Mouse (Mus musculus): Measurements from ENCODE around the gene Mctp1. TPM values are rescaled to one million over a fixed set of nuclear protein-coding genes. Genes with fewer than 3 reads are reported as not detected.
"Not testable (repeated sequence)": the region's sequence is repeated elsewhere in the genome, so short reads cannot be mapped to it uniquely, and the experiment has no call there.

Mctp1 gene
- polyA plus RNA-seq, 1 experiment from 2014 or later: 1.1 TPM

DNA sequence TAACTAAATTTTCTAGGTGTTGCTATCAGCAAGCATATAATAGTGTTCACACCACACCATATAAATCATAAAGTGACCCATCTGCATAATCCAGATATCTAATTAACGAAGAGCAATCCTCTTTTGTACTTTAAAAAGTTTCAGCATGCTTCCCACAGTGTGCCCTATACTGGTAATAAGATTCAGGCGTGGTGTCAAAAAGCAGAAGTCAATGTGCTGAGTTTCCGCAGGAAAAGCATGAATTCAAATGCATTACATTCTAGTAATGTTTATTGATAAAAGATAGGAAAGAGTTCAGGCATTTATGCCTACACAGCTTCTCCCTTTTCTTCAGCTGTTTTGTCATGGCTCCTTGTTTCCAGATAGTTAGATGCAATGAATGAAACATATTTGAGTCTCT lies 544.8 kb downstream of the Mctp1 start:
- Histone ChIP-seq H3K27ac (replicated peaks) (no peak overlapping the region), H3K36me3 (no peaks in the 10 kb centered on the region), H3K9ac (no peak overlapping the region), H3K4me1 (replicated peaks) (no peaks in the 10 kb centered on the region), H3K27me3 (no peaks in the 10 kb centered on the region), H3K4me3 (no peak overlapping the region), H3K9me3 (no peaks in the 10 kb centered on the region), H3K4me2 (no peak overlapping the region)
- ATAC-seq (ENCODE audit: low read depth): no peak
- WGBS: 90% methylated on average over 3 of the region's 3 CpGs

DNA sequence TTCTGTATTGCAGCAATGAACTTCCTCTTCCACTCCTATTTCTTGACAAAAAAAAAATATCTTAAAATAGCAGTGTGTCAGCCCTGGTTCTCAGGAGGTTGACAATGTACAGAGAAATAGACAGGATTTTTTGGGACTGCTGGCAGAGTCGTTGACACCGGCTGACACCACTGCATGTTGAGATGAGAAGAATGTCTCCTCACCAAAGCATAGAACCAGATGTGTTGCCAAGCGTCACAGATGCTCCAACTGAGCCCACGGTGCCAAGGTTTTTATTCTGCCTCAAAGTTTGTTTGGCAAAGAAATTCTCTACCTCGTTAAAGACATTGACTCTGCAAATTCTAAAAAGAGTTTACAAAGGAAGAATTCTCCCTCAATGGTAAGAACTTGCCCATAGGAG lies 548.6 kb downstream of the Mctp1 start:
- no peak overlapping the region for H3K4me2 ChIP-seq
- no peaks in the 10 kb centered on the region for H3K4me1 ChIP-seq (replicated peaks)
- H3K27me3 ChIP-seq: no peaks in the 10 kb centered on the region
- H3K9me3 ChIP-seq: no peaks in the 10 kb centered on the region
- ATAC-seq (ENCODE audit: low read depth): no peak
- no peak overlapping the region for H3K27ac ChIP-seq (replicated peaks)
- 73% methylated on average over 5 of the region's 5 CpGs for WGBS
- H3K4me3 ChIP-seq: no peak overlapping the region
- H3K36me3 ChIP-seq: no peaks in the 10 kb centered on the region
- H3K9ac ChIP-seq: no peak overlapping the region

DNA sequence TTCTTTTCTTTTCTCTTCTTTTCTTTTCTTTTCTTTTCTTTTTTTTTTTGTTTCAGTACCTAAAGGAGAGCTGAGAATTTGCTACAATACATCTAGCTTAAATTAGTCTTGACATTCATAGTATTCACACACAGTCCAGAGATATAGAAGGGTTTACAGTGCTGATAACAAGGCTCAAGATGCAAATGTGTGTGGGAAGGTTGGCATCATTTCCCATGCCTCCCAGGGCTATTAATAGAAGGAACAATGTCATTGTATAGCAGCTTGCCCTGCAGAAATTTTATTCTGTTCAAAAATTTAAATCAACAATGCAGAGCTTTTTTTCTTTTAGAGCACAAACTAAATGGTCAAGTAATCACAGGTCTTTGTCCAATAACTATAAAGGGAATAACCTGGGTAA lies 564.9 kb downstream of the Mctp1 start:
- Histone ChIP-seq H3K4me3 (no peak overlapping the region), H3K4me2 (no peak overlapping the region), H3K36me3 (no peaks in the 10 kb centered on the region), H3K9ac (no peak overlapping the region), H3K27ac (replicated peaks) (no peak overlapping the region), H3K27me3 (no peaks in the 10 kb centered on the region), H3K9me3 (no peaks in the 10 kb centered on the region), H3K4me1 (replicated peaks) (no peaks in the 10 kb centered on the region)
- ATAC-seq (ENCODE audit: low read depth): no peak

DNA sequence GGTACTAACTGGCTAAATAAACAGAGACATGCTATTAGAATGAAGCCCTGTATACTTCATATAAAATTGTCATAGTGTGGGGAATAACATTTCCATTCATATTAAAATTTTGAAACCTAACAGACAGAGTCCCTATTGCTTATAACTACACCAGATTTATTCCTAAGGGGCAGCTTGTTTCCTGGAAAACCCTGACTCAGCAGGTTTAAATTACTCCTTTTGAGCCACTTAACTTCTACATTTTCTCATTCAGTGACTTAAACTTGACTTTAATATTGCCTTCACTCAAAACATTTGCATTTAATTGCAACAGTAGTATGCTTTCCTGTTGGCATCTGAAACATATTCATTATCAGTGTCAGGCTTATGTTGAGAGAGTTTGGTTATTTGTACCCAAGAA lies 583.3 kb downstream of the Mctp1 start:
- Histone ChIP-seq H3K36me3 (no peaks in the 10 kb centered on the region), H3K9ac (no peak overlapping the region), H3K4me2 (no peak overlapping the region), H3K27me3 (no peaks in the 10 kb centered on the region), H3K27ac (replicated peaks) (no peak overlapping the region), H3K4me3 (no peak overlapping the region), H3K9me3 (no peaks in the 10 kb centered on the region), H3K4me1 (replicated peaks) (no peaks in the 10 kb centered on the region)
- no peak for ATAC-seq (ENCODE audit: low read depth)

DNA sequence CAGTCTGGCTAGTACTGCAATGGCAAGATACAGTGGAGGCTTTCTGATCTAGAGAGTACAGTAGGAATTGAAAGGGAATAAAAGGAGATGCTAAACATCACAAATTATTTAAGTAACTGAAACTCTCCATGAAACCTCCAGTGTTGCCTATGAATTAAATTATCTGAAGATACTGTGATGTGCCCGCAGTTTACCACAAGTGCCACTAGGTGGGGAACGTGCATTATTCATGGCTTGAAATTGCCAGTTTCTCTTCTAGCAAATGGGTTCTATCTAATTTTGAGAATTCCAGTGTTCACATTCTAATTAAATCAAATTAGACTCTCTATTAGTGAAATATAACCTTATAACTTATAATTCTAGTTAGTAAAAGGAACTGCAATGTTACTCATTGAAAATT lies 585.1 kb downstream of the Mctp1 start:
- no peak overlapping the region for H3K4me3 ChIP-seq
- no peaks in the 10 kb centered on the region for H3K36me3 ChIP-seq
- no peak overlapping the region for H3K27ac ChIP-seq (replicated peaks)
- H3K27me3 ChIP-seq: no peaks in the 10 kb centered on the region
- no peak overlapping the region for H3K9ac ChIP-seq
- no peak overlapping the region for H3K4me2 ChIP-seq
- 2% methylated on average over 2 of the region's 2 CpGs for WGBS
- H3K4me1 ChIP-seq (replicated peaks): no peaks in the 10 kb centered on the region
- no peaks in the 10 kb centered on the region for H3K9me3 ChIP-seq
- 0 out of 2 replicates have a peak, but pooled peaks have one; percentile 56 for ATAC-seq (ENCODE audit: low read depth)

DNA sequence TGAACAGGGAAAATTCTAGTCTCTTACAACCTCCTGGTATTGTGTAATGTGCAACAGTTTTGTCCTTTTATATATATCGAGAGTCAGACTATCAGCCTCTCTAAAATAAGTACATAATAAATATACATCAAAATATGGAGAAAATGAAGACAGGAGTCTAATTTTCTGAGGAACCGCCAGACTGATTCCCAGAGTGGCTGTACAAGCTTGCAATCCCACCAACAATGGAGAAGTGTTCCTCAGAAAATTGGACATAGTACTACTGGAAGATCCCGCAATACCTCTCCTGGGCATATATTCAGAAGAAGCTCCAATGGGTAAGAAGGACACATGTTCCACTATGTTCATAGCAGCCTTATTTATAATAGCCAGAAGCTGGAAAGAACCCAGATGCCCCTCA lies 586.7 kb downstream of the Mctp1 start:
- H3K27ac ChIP-seq (replicated peaks); H3K4me3 ChIP-seq; H3K4me1 ChIP-seq (replicated peaks); H3K4me2 ChIP-seq; H3K36me3 ChIP-seq; H3K27me3 ChIP-seq; H3K9me3 ChIP-seq; ATAC-seq (ENCODE audit: low read depth); H3K9ac ChIP-seq: not testable (repeated sequence)
- WGBS: 92% methylated on average over 3 of the region's 3 CpGs

DNA sequence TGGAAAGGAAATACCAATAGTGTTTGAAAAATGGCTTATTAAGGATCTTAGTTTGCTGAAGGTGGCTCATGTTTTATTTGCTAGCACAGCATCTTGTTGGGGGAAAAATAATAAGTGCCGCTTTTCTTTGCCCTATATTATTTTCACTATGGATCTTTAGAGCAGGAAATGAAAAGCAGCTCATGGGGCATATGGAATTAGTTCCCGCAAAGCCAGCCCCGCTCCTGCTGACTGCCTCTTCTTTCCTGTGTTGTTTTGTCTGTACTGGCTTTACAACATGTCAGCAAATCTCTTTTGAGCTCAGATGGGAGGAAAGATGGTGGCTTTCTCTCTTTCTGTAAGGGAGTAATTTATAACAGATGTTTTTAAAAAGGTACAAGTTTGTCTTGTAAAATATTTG lies 618.3 kb downstream of the Mctp1 start:
- H3K4me1 ChIP-seq (replicated peaks): no peaks in the 10 kb centered on the region
- no peak overlapping the region for H3K4me2 ChIP-seq
- H3K27ac ChIP-seq (replicated peaks): no peak overlapping the region
- no peak overlapping the region for H3K4me3 ChIP-seq
- no peaks in the 10 kb centered on the region for H3K9me3 ChIP-seq
- H3K36me3 ChIP-seq: no peaks in the 10 kb centered on the region
- H3K27me3 ChIP-seq: no peaks in the 10 kb centered on the region
- no peak overlapping the region for H3K9ac ChIP-seq
- ATAC-seq (ENCODE audit: low read depth): no peak
- WGBS: 70% methylated on average over 3 of the region's 3 CpGs

DNA sequence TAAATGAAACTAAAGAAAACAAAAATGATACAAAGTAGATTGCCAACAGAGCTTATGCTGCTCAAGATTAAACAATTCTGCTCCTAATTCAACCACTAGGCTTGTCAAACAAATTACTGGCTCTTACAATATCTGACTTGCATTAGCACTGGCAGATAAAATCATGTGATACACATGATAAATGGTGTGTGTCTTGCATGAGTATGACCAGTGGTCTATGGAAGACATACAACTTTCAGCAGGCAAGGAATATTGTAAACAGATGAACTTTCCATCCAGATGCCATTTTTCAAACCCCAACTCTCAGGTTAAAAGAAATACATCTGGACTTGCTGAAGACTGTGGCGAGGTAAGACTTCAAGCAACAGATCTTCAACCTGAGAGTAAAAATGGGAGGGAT lies 619.3 kb downstream of the Mctp1 start:
- no peak overlapping the region for H3K27ac ChIP-seq (replicated peaks)
- no peak overlapping the region for H3K9ac ChIP-seq
- H3K4me2 ChIP-seq: no peak overlapping the region
- no peaks in the 10 kb centered on the region for H3K4me1 ChIP-seq (replicated peaks)
- 94% methylated on average over 1 of the region's 1 CpGs for WGBS
- H3K4me3 ChIP-seq: no peak overlapping the region
- no peak for ATAC-seq (ENCODE audit: low read depth)
- no peaks in the 10 kb centered on the region for H3K36me3 ChIP-seq
- H3K9me3 ChIP-seq: no peaks in the 10 kb centered on the region
- no peaks in the 10 kb centered on the region for H3K27me3 ChIP-seq

DNA sequence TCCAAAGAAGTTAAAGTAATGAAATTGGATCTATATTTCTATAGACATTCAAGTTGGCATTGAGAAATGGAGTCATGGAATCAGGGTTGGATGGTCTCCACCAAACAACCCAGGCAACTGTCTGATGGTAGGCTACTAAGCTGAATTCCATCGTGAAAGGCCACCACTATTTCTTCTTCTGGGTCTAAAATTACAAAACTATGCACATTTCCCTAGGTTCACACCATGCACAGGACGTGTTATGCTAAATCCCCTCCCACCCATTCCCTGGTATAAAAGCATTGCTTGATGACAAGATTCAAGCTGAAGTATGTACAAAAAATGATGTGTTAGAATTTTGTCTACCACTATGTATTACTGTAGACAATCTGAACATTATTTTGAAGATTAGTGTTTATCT lies 634.5 kb downstream of the Mctp1 start:
- Histone ChIP-seq H3K4me1 (replicated peaks) (no peaks in the 10 kb centered on the region), H3K36me3 (no peaks in the 10 kb centered on the region), H3K27ac (replicated peaks) (no peak overlapping the region), H3K4me2 (no peak overlapping the region), H3K9me3 (no peaks in the 10 kb centered on the region), H3K9ac (no peak overlapping the region), H3K4me3 (no peak overlapping the region), H3K27me3 (no peaks in the 10 kb centered on the region)
- no peak for ATAC-seq (ENCODE audit: low read depth)
- 93% methylated on average over 2 of the region's 2 CpGs for WGBS

DNA sequence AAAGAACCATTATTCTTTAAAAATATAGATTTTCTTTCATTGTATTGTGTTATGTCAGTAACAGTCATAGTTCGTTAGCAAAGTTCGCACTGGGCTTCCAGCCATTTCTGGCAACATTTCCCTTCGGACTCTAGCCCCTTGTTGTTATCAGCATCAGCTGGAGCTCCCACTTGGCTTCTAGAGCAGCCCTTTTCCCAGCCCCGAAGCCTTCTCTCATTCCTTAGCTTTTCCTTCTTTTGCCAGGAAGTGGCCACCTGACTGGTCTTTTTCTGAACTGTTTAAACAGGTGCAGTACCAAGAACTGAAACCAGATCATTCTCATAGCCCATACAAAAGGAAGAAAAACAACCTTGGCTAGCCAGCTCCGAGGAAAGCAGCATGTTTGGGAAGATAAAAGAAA lies 645.3 kb downstream of the Mctp1 start:
- Histone ChIP-seq H3K9me3 (no peaks in the 10 kb centered on the region), H3K27ac (replicated peaks) (no peak overlapping the region), H3K27me3 (no peaks in the 10 kb centered on the region), H3K4me1 (replicated peaks) (no peaks in the 10 kb centered on the region), H3K36me3 (no peaks in the 10 kb centered on the region), H3K4me2 (no peak overlapping the region), H3K9ac (no peak overlapping the region), H3K4me3 (no peak overlapping the region)
- 73% methylated on average over 5 of the region's 5 CpGs for WGBS
- no peak for ATAC-seq (ENCODE audit: low read depth)

DNA sequence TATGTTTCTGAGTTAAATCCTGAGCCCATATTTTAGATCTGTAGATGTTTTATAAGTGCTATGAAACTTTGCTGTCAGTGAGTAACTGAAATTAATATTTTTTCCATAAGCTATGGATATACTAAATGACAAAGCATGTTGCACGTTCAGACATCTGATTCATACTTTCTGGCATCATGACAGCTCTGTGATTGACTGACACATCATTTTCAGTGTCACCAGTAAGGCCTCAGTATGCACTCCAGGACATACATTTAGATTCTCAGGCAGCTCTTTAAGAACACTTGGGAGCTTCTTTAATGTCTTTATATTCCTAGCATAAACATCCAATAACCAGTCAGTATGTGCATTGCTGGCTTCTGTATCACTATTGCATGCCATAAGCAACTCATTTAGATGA lies 659.0 kb downstream of the Mctp1 start:
- Histone ChIP-seq H3K4me3 (no peak overlapping the region), H3K27me3 (no peaks in the 10 kb centered on the region), H3K4me1 (replicated peaks) (0 out of 2 replicates have a peak, but pooled peaks cover 5% of the 10 kb centered on the region), H3K36me3 (no peaks in the 10 kb centered on the region; the same call in 1 of the 2 replicates), H3K9me3 (no peaks in the 10 kb centered on the region), H3K9ac (no peak overlapping the region), H3K27ac (replicated peaks) (no peak overlapping the region), H3K4me2 (no peak overlapping the region)
- WGBS: 91% methylated on average over 1 of the region's 1 CpGs
- ATAC-seq (ENCODE audit: low read depth): no peak

DNA sequence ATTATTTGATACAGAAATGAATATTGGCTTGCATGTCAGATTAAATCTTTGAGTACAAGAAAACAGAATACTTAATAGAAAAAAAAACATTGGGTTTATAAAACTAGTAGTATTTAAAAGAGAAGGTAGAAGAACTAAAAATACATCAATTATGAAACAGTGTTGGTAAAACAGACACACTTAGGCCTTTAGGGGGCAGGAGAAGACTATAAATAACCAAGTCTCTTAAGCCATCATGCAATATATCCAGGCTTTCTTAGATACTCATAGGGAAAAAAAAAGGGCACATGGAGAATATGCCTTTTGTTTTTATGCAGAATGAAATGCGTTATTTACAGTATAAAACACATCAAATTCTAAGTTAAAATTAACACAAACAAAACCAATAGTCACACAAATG lies 661.0 kb downstream of the Mctp1 start:
- Histone ChIP-seq H3K4me1 (replicated peaks) (0 out of 2 replicates have a peak, but pooled peaks cover 5% of the 10 kb centered on the region), H3K36me3 (no peaks in the 10 kb centered on the region; the same call in 1 of the 2 replicates), H3K4me2 (no peak overlapping the region), H3K27me3 (no peaks in the 10 kb centered on the region), H3K27ac (replicated peaks) (no peak overlapping the region), H3K9ac (no peak overlapping the region), H3K9me3 (no peaks in the 10 kb centered on the region), H3K4me3 (no peak overlapping the region)
- 92% methylated on average over 1 of the region's 1 CpGs for whole genome bisulfite sequencing
- no peak for ATAC-seq (ENCODE audit: low read depth)

DNA sequence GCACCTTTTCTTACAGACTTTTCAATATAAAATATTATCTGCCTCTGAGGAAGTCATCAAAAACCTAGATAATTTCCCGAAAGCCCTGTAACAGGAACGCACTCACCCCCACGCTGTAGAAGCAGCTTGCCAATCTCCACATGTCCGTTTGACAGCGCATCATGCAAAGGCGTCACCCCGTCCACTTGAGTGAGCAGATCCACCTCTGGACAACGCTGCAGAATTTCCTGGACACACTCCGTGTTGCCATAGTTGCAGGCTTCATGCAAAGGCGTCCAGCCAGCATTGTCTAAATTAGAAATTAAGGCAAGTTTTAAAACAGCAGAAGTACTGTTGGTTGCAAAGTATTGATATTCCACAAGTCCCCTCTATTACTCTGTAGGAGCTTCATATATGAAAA lies 662.1 kb downstream of the Mctp1 start:
- Histone ChIP-seq H3K27ac (replicated peaks) (no peak overlapping the region), H3K4me2 (no peak overlapping the region), H3K9me3 (no peaks in the 10 kb centered on the region), H3K36me3 (no peaks in the 10 kb centered on the region; the same call in 1 of the 2 replicates), H3K4me1 (replicated peaks) (0 out of 2 replicates have a peak, but pooled peaks cover 5% of the 10 kb centered on the region), H3K9ac (no peak overlapping the region), H3K27me3 (no peaks in the 10 kb centered on the region), H3K4me3 (no peak overlapping the region)
- ATAC-seq (ENCODE audit: low read depth): no peak
- whole genome bisulfite sequencing: 73% methylated on average over 10 of the region's 10 CpGs
